In genomic region chr13:27706521-27706920, GRCm38 (mm10) we compare ENCODE assay signal across 42 mouse cellular contexts. TPM values are rescaled to one million over a fixed set of nuclear protein-coding genes. Genes with fewer than 3 reads are reported as not detected.
DNase-seq lines count a peak whose midpoint lies in the region; ATAC-seq and TF ChIP-seq lines count a peak whose summit lies in the region.
"Had no signal": no experiment of that assay in that cellular context is flagged by ENCODE, and none has a peak within 500 bp of the region (broad histone marks: within the 10 kb centered on the region; RNA-seq: fewer than 3 reads in every experiment).

No protein-coding gene starts in this region.

- H3K27ac ChIP-seq in brown adipose tissue, adult 24 weeks (replicated peaks; ENCODE audit: low read depth, low read length), result peak overlapping the region; percentile 84; the same call in 1 of the 2 replicates
- H3K27ac ChIP-seq: forebrain, embryonic 10.5 days; forebrain, embryonic 15.5 days; hindbrain, embryonic 14.5 days; limb, embryonic 12.5 days; liver, embryonic 12.5 days; neural tube, embryonic 12.5 days; stomach, postnatal 0 days had no signal

- no peaks in the 10 kb centered on the region for H3K27me3 ChIP-seq in Patski
- H3K27me3 ChIP-seq: forebrain, embryonic 15.5 days; limb, embryonic 12.5 days; liver, embryonic 12.5 days; neural tube, embryonic 12.5 days had no signal

- CTCF ChIA-PET in Patski (lab: Charles Lee), result interaction anchor here (1.4 kb wide), 1 partner anchor 57 kb away, joined by 3 read pairs; no protein-coding TSS in a partner anchor

- intact Hi-C loops in left cerebral cortex, postnatal 25 days (cut with DNase I), result no loop called here

- in situ Hi-C loops in Patski (cut with MboI; ENCODE audit: low pct_unique_long_range_greater_than_20kb), result no loop called here

- POLR2A ChIA-PET in Patski (lab: Charles Lee), result no interaction called here

- no peaks in the 10 kb centered on the region for H3K4me1 ChIP-seq in brown adipose tissue, adult 24 weeks (ENCODE audit: control insufficient read depth, insufficient read depth, insufficient read length, low read length)
- H3K4me1 ChIP-seq: forebrain, embryonic 10.5 days; forebrain, embryonic 15.5 days; limb, embryonic 12.5 days; liver, embryonic 12.5 days; neural tube, embryonic 12.5 days had no signal

- peak; percentile 25 for DNase-seq in adrenal gland, adult 8-10 months
- no peak for DNase-seq in adrenal gland, postnatal 4 days (ENCODE audit: low spot score in 2 of 2)
- peak; percentile 93 for DNase-seq in 3T3-L1 (ENCODE audit: low read depth, low spot score)
- DNase-seq in Patski (ENCODE audit: low read depth, low spot score), result peak; percentile 49
- DNase-seq in left cerebral cortex, postnatal 25 days (ENCODE audit: low spot score in 2 of 2), result no peak
- DNase-seq in embryo, embryonic 11 days, result no peak
- DNase-seq: cerebellum, adult 2 months; cerebellum, postnatal 25 days; gastrocnemius, postnatal 10 days; kidney, adult 11 months; kidney, postnatal 14 days; liver, postnatal 0 days; lung, postnatal 36 days; right cerebral cortex, adult 18-20 months; right cerebral cortex, postnatal 4 days; thymus, adult 18-20 months; thymus, postnatal 25 days had no signal

- ATAC-seq in Patski, result peak; percentile 57
- ATAC-seq in frontal cortex, adult (ENCODE audit: low TSS enrichment), result no peak
- ATAC-seq: forebrain, embryonic 15.5 days; liver, embryonic 12.5 days; liver, postnatal 0 days had no signal

- TF ChIP-seq CTCF in Patski (IDR thresholded peaks at IDR 0.05), result no peak

- H3K4me3 ChIP-seq in brown adipose tissue, adult 24 weeks (ENCODE audit: insufficient read depth, low read depth, low read length), result no peak overlapping the region
- H3K4me3 ChIP-seq: forebrain, embryonic 10.5 days; forebrain, embryonic 15.5 days; limb, embryonic 12.5 days; liver, embryonic 12.5 days; myocyte; neural tube, embryonic 12.5 days had no signal

RNA-seq across cellular contexts. Expression of gene Prl7d1, which starts 10.0 kb away (rescaled TPM):
- total RNA-seq in adrenal gland, adult 8-10 months (2022), result not detected
- total RNA-seq in adrenal gland, postnatal 4 days (2021), result not detected
- not detected for polyA plus RNA-seq in Patski (2021)
- not detected in 2 replicates for polyA plus RNA-seq in brown adipose tissue, adult 24 weeks (2012; ENCODE audit: insufficient read depth, insufficient read length, missing spikeins)
- total RNA-seq in left cerebral cortex, postnatal 25 days (2021), result not detected
- total RNA-seq: gastrocnemius, postnatal 10 days; granulocyte monocyte progenitor cell, adult 5-6 weeks; hematopoietic stem cell, adult 5-6 weeks; layer of hippocampus, postnatal 10 days; left cerebral cortex, adult 18-20 months; left cerebral cortex, postnatal 14 days; megakaryocyte, adult 5-6 weeks; midbrain, postnatal 0 days had no signal
- polyA plus RNA-seq: embryonic facial prominence, embryonic 11.5 days; forebrain, embryonic 10.5 days; forebrain, embryonic 15.5 days; G1E; heart, embryonic 11.5 days; heart, embryonic 16.5 days; hindbrain, embryonic 14.5 days; kidney, embryonic 14.5 days; limb, embryonic 12.5 days; liver, embryonic 12.5 days; liver, postnatal 0 days; lung, embryonic 16.5 days; midbrain, embryonic 11.5 days; midbrain, postnatal 0 days; myocyte; neural tube, embryonic 12.5 days; spleen, adult 2 months; stomach, postnatal 0 days had no signal

RNA-seq across cellular contexts. Expression of gene Prl7a2, which starts 38.7 kb away (rescaled TPM):
- total RNA-seq in adrenal gland, adult 8-10 months (2022), result not detected
- total RNA-seq in adrenal gland, postnatal 4 days (2021), result not detected
- polyA plus RNA-seq in Patski (2021), result 0.13 TPM
- polyA plus RNA-seq in brown adipose tissue, adult 24 weeks (2012; ENCODE audit: insufficient read depth, insufficient read length, missing spikeins), result not detected in 2 replicates
- not detected for total RNA-seq in left cerebral cortex, postnatal 25 days (2021)
- total RNA-seq: G1E; gastrocnemius, postnatal 10 days; granulocyte monocyte progenitor cell, adult 5-6 weeks; hematopoietic stem cell, adult 5-6 weeks; layer of hippocampus, postnatal 10 days; left cerebral cortex, adult 18-20 months; left cerebral cortex, postnatal 14 days; megakaryocyte, adult 5-6 weeks; midbrain, postnatal 0 days had no signal
- polyA plus RNA-seq: embryonic facial prominence, embryonic 11.5 days; forebrain, embryonic 10.5 days; forebrain, embryonic 15.5 days; G1E; heart, embryonic 11.5 days; heart, embryonic 16.5 days; hindbrain, embryonic 14.5 days; kidney, embryonic 14.5 days; limb, embryonic 12.5 days; liver, embryonic 12.5 days; liver, postnatal 0 days; lung, embryonic 16.5 days; midbrain, embryonic 11.5 days; midbrain, postnatal 0 days; myocyte; neural tube, embryonic 12.5 days; spleen, adult 2 months; stomach, postnatal 0 days had no signal

Comparison
In these comparisons a context has a peak if more than half of its experiments do, and no peak if none do; other contexts are left out.
1. DNase-seq: peak in adrenal gland, adult 8-10 months (single experiment), 3T3-L1 (single experiment) and Patski (single experiment); none in adrenal gland, postnatal 4 days (0 of 2), left cerebral cortex, postnatal 25 days (0 of 2) and embryo, embryonic 11 days (single experiment).